Mouse (Mus musculus): ENCODE measurements around the gene Itpr1.
A peak's percentile ranks its signal among the peaks of the same experiment; 100 is the strongest.
"Not testable (repeated sequence)": the region's sequence is repeated elsewhere in the genome, so short reads cannot be mapped to it uniquely, and the experiment has no call there.

The Itpr1 gene

DNA sequence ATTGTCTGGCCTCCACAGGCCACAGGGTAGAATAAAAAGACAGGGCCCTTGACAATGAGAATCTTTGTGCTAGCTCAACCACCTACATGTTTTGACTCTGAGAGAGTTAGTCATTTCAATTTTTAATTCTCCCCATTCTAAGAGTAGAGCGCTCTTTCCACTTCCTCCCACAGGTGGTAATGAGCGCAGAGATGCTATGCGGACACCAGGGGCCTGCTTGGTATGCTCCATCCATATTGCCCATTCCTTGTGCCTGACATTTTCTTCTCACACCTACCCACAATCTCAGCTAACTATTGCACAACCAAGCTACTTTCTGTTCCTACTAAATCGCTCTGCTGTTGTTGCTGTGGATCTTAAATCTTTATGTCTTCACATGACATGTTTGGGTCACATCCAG is 341.5 kb downstream of the Itpr1 start:
- no peak for DNase-seq

DNA sequence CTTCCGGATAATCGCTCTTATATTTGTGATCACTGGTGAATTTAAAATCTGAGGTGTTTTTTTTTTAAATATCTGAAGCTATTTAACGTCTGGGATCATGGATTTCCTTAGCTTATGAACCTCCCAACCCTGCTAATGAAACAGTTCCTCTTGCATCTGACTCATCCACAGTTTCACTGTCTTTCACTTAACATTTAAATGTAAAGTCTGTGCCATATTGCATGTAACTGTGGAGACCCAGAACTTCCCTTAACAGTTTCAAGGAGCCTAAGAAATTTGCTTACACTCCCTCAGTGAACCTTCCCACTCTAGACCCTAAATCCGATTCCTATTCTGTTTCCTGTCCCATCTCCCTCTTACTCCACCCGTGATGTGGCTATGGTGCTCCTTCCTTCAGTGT is 342.0 kb downstream of the Itpr1 start:
- no peak for DNase-seq

DNA sequence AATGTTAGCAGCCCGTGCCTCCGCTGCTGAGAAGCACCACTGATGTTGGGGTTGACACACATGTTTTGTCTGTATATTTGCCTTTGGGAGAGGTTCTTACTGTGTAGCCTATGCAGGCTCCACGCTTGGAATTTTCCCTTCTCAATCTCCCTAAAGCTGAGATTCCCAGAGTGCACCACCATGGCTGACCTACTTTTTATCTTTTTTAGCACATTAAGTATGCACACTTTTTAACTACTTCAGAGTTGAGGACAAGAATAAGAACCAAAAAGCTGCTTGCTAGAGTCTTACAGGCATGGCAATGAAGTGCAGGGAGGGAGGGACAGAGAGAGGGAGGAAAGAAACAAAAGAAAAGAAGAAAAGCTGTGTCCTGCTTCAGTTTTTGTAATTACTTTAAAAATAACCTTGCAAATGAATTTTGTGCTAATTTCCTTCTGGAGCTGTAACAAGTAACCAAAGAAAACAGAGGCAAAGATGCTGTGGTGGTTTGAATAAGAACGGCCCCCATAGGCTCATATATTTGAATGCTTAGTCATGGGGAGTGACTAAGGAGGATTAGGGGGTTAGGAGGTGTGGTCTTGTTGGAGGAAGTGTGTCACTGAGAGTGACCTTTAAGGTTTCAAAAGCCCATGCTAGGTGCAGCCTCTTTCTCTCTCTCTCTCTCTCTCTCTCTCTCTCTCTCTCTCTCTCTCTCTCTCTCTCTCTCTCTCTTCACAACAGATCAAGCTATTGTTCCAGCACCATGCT is 344.9 kb downstream of the Itpr1 start:
- DNase-seq = no peak

DNA sequence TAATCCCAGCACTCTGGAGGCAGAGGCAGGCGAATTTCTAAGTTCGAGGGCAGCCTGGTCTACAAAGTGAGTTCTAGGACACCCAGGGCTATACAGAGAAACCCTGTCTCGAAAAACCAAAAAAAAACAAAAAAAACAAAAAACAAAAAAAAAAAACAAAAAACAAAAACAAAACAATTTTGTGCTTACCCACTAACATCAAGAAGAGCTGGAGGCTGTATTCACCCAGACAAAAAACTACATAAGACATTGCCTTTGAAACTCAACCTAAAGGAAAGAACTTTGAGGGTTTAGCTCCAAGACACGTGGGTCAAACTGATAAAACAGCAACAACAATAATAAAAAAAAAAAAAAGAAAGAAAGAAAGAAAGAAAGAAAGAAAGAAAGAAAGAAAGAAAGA is 346.3 kb downstream of the Itpr1 start:
- DNase-seq = not testable (repeated sequence)

DNA sequence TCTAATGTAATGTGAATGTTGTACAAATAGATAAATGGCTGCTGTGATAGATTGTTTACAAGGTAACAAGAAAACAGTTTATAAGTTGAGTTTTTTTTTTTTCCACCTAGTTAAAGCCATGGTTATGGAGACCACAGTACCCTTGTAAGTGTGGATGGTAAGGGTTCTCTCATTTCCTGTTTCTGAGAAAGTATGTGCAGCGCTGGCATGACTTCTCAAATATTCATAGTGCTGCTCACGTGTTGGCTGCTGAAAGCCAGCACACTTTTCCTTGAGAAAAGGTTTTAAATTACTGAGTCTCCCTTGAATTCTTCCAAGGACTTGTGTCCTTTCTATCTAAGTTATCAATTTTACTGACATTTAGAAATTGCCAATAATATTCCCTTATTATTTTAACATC is 350.1 kb downstream of the Itpr1 start:
- no peak for DNase-seq

DNA sequence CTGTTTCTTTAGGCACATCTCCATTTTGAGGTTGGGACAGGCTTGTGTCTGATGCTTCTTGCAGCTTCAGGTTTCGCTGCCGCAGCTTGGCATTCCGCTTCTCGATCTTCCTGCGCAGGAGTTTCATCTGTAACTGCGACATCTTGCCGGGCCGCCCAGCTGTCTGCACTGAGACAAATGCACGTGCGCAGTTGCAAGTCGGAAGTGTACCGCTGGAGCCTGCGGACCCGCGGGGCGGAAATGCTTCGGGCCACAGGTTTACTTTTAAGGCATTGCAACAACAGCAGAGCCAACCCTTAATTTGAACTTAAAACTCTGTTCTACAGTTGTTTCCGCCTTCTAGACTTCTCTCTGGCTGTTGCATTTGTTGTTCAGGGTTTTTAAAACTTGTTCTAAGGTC is 352.6 kb downstream of the Itpr1 start:
- not testable (repeated sequence) for DNase-seq

DNA sequence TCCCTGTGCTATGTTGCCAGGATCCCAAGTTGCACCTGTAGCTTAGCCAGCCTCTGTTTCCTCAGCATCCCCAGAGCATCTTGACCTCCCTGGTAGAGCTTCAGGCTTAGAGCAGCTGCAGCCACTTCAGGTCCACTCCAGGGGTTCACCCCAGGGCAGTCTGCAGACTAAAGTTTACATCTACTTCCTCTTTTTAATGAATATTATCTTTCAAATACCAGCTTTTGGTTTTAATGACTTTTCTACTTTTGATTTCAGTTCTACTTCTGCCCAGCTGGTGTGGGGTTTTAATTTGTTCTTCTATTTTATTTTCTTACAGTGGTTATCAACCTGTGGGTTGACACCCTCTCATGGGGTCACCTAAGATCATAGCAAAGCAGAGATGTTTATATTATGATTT is 353.7 kb downstream of the Itpr1 start:
- no peak for DNase-seq

DNA sequence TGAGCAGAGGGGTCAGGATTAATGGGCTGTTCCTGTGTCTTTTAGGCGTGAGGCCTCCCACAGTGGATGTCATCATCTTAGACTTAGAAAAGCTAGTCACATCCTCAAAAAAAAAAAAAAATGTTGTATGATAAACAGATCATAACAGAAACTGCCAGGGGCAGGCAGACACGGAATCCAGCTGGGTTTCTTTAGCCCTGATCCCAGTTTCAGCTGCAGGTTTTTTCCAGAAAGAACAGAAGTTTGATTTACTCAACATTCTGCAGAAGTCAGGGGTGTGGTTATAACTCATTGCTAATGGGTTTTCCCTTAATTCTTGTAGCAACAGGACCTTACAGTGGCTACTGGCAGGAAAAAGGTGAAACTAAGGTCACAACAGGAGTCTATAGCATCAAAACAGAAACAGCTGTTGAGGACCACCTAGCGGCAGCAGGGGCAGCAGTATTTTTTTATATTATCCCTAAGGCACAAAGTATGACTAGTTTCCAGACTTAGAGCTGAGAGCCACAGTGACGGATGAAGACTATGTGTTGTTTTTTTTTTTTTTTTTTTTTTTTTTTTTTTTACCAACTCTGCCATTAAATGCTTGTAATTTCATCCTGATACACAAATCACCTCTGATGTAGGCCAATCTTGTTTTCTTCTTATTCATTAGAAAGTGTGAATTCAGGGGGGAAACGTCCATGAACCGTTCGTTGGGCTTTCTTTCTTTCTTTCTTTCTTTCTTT is 356.7 kb downstream of the Itpr1 start:
- DNase-seq = no peak

DNA sequence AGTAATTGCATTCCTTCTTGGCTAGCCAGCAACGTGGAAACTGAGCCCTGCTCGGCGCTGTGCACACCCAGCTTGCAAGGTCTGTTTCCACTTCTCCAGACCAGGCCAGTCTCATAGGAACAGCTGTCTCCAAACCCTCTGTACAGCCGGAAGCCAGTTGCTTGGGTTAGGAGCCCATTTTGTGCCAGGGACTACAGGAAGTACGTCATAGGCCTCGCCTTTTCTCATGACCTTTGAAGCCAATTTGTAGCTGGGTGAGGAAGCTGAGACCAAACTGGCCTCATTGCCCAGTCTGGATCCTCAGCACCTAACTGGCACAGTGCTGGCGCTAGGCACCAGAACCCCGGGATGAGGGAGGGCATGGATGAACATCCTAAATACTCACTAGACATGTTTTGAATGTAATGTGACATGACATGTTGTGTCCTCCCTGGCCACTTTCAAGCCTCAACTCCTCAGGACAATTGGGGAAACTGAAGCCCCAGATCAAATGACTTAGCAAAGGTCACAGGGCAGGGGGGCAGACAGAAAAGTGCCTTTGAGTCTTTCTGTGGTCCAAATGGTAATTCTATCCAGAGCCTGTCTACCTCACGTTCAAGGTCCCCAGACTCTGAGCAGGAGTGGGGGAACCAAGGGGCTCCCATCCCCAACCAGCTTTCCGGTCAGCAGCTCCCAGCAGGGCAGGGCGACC is 357.6 kb downstream of the Itpr1 start:
- DNase-seq = peak in 1 of 2 experiments; percentile 8

DNA sequence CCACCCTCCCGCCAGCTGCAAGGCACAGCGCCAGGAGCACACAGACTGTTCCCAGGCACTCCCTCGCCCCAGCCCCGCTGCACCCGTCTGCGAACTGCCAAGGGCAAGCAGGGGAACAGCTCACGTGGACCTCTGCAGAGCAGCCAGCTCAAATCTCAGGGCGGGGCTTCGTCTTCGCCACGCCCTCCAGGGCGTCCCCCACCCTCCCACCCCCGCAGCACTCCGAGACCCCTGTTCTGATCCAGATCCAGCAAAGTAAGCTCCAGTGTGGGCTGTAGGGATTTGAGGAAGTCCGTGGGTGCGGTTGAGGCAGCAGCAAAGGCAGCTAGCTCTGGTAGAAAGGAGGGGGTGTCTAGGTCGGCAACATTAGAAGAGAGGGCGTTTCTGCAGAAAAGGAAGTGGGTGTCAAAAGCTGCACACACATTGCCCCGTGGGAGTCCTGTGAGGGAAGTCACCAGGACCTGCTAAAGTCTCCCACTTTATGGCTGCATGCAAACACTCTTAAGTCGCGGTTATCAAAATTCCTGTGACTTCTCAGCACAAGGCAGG is 358.2 kb downstream of the Itpr1 start:
- peak; percentile 33 to 55 for DNase-seq

DNA sequence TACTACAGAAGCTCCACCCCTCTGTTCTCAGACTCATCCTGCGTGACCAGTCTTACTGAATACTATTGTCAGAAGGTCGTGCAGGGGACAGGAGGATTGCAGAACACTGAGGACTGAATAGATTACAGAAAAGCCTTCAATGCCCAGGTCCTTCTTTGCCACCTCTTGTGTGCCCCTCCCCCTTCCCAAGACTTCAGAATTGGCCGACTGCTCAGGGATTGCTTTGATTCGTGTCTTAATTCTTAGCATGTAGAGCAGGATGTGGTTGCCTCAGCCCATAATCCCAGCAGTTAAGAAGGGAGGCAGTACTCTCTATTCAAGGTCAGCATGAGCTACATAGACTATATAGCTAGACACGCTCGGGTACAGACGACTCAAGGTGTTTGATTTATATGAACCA is 359.8 kb downstream of the Itpr1 start:
- no peak for DNase-seq

DNA sequence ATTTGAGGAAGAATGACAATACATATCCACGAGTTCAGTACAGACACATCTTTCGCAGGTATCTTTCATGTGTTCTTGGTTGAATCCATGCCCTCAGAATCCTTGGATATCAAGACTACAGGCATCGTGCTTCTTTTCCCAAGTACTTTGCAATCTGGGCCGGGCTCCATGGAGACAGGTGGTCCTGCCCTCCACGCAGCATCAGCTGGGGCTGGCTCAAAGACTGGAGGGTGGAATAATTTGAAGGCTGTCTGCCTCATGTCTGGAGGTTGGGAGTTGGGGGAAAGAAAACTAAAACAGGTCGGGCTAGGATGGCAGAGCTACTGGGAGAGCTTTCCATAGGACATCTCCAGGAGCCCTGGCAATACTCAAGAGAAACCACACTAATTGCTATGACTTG is 364.2 kb downstream of the Itpr1 start:
- DNase-seq = no peak

DNA sequence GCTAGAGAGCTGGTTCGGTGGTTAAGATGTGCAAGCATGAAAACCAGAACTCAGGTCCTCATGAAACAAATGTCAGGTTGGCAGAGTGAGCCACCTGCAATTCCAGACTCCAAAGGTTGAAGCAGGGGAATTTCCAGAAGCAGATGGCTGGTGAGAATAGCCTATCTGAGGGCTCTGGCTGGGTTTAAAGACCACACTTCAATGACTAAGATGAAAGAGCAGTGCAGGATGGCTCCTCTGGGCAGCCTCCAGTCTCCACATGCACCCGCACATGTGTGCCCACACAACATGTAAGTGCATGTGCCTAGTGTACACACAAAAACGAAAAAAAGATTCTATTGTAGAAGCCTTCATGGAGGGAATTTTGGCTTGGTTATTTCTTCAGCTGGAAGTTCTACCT is 375.5 kb downstream of the Itpr1 start:
- DNase-seq = no peak

DNA sequence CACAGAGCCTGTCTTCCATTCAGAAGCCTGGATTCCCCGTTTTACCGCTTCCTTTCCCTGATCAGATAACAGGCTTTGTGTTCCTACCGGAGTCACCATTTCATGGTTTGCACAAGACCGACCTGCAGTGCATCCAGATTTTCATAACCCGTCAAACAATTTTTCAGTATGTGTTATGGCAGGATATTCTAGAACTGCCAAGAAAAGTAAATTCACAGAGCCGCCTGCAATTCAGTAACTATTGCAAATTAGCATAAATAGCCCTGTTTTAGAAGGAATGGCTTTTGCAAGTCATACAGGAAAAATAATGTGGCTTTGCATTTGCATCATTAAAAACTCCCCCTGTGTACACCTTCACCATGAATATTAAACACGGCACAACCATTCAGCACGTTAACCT is 379.3 kb downstream of the Itpr1 start:
- DNase-seq = no peak

DNA sequence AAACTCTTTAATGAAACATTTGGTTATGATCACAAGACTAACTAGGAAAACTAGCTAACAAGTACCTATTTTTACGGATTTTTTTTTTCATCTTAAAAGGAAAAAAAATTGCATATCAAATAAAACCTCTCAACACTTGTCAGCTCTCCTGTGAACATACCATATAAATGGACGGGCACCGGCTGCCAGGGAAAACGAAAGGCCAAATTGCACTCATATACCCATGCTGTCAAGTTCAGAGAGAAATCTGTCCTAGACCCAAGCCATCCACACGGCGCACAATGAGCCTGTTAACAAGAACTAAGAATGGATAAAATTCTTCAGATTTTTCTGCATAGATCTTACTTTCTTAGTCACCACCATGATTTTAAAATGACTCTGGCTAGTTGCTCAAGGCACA is 379.7 kb downstream of the Itpr1 start:
- no peak for DNase-seq

DNA sequence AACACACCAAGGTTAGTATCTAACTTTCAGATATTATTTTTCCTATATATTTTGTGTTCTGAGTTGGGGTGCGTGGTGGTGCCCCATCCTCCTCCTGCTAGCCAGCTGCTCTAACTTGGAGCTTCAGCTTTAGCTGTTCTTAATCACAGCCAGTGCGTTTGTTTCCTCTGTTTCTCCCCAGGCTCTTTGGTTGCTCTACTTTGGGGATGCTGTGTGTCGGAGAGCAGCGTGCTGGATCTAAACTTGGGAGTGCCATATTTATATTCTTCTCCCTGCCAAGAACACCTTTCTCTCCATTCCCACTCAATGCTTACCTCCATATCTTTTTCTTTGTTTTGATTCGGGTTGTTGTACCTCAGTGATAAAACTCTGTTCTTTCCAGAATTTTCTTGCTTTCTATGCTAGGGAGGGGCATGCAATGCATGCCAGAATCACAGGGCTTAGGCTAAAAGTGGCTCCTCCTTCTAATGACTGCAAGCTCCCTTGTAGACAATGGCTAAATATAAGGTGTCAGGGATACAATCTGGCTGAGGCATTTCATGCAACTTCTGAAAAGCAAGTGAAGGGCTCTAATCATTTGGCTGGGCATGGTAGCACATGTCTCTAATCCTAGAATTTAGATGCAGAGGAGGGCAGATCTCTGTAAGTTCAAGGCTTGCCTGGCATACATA is 381.4 kb downstream of the Itpr1 start:
- no peak for DNase-seq

DNA sequence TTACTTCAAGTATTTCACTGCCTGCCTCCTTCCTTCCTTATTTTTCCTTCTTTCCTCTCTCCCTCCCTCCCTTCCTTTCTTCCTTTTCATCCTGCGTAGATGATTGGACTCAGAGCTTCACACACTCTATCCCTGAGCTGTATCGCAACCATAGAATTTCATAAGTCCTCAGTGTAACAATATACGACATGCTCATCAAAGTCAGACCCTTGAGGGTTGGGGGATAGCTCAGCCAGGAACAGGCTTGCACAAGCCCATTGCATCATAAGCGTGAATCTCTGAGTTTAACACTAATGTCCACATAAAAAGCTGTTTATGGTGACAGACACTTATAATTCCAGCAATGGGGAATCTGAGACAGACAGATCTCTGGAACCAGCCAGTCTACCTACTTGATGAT is 385.8 kb downstream of the Itpr1 start:
- no peak for DNase-seq

DNA sequence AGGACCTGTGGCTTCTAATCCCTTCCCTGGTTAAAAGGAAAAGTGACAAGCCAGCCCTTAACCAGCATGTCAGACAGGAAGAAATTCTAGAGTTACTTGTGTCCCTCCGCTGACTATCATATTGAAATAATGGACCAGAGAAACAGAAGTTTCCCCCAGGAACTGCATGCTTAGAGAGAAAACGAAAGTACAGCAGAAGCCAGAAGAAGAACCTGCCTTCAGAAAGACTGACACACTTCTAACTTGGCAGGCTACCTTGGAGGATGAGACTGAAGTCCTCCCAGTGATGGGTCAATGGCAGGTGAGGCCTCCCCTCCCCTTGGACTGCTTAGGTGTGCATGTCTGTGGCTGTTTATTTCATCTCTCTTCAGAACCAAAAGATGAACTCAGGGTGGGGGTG is 386.4 kb downstream of the Itpr1 start:
- no peak for DNase-seq

Measured in cerebellum, postnatal 36 days (tissue).